Mouse (Mus musculus) forebrain, embryonic 16.5 days (tissue): ENCODE results near the gene Cipc. TPM values are rescaled to one million over a fixed set of nuclear protein-coding genes. Genes with fewer than 3 reads are reported as not detected.

Source experiments
- ATAC-seq: fragments of 200-750 bp; cut with Nextera tagmentation; 2 replicates; pipeline ENCODE4 v1.8.0; 2017; ENCODE audit warnings: mild to moderate bottlenecking, moderate library complexity
- H3K27ac ChIP-seq: fragments of 300-500 bp; sonication (generic); 2 replicates; pipeline ENCODE4 v1.5.1; 2014; ENCODE audit warnings: low read length, control low read depth
- H3K27me3 ChIP-seq: fragments of 300-500 bp; sonication (generic); replicated peaks from 2 replicates; pipeline ENCODE4 v1.6.1; 2014; ENCODE audit warnings: low read length; ENCODE audit not compliant: control insufficient read depth, insufficient read depth
- H3K36me3 ChIP-seq: fragments of 300-500 bp; sonication (generic); 2 replicates; pipeline ENCODE4 v1.6.1; 2014; ENCODE audit not compliant: control insufficient read depth, insufficient read depth
- H3K4me1 ChIP-seq: fragments of 300-500 bp; sonication (generic); replicated peaks from 2 replicates; pipeline ENCODE4 v1.6.1; 2014; ENCODE audit warnings: low read length; ENCODE audit not compliant: control insufficient read depth, insufficient read depth
- H3K4me2 ChIP-seq: fragments of 300-500 bp; sonication (generic); 2 replicates; pipeline ENCODE4 v1.6.1; 2014; ENCODE audit warnings: mild to moderate bottlenecking, low read length, control low read depth
- H3K4me3 ChIP-seq: fragments of 300-500 bp; sonication (generic); replicated peaks from 2 replicates; pipeline ENCODE4 v1.5.1; 2014; ENCODE audit warnings: mild to moderate bottlenecking, low read length, control low read depth
- H3K9ac ChIP-seq: fragments of 300-500 bp; sonication (generic); replicated peaks from 2 replicates; pipeline ENCODE4 v1.6.1; 2014; ENCODE audit warnings: low read depth, low read length, control low read depth
- H3K9me3 ChIP-seq: fragments of 300-500 bp; sonication (generic); 2 replicates; pipeline ENCODE4 v1.6.1; 2016; ENCODE audit warnings: low read length; ENCODE audit not compliant: control insufficient read depth
- WGBS: fragments of 180-500 bp; shearing (Covaris S2); extraction: QIAGEN DNeasy Blood & Tissue Kit; methylation state at CpG from one replicate; pipeline ENCODE4 v1.1.7; 2014; 5-methylcytosine and 5-hydroxymethylcytosine counted together
- polyA plus RNA-seq: library from polyadenylated mRNA; unstranded; fragments of >200 nt; fragmentation: Nextera tagmentation; extraction: Ambion mirVana; gene quantifications from 2 replicates; pipeline ENCODE4 v1.2.1, GENCODE M21; 2015

The Cipc gene
- polyA plus RNA-seq, 1 experiment from 2014 or later: 62.7 TPM

DNA sequence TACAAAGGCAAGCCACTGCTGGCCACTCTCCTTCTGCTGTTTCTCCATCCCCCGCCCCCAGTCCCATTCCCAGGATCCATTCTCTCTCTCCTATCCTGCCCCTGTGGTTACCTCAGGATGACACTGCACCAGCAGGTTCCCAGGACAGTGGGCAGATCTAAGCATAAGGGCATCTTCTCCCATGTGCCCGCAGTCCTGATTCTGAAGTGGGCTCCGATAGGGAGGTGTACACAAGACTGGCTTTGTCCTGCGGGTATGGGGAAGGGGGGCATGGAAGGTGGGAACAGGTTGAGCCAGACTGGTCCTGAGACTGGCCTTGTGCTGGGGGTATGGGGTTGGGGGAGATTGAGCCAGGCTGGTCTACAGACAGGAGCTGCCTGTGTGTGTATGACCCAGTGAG, 57.8 kb downstream of the Cipc start:
- H3K36me3 ChIP-seq: no peaks in the 10 kb centered on the region
- no peaks in the 10 kb centered on the region for H3K27me3 ChIP-seq
- H3K27ac ChIP-seq: no peak overlapping the region
- H3K9me3 ChIP-seq: no peaks in the 10 kb centered on the region
- WGBS: 92% methylated on average over 4 of the region's 4 CpGs
- no peak overlapping the region for H3K9ac ChIP-seq
- H3K4me2 ChIP-seq: no peak overlapping the region
- no peak for ATAC-seq
- H3K4me3 ChIP-seq: no peak overlapping the region
- H3K4me1 ChIP-seq: no peaks in the 10 kb centered on the region; the same call in 1 of the 2 replicates

Other genes with a start within 250 kb of the Cipc start
- 9.2 and 10.6 TPM in 2 replicates for gene Angel1, start 220.6 kb upstream of the Cipc start, polyA plus RNA-seq
- not detected in 2 replicates for gene Lrrc74a, start 212.7 kb upstream of the Cipc start, polyA plus RNA-seq
- 67.0 and 74.0 TPM in 2 replicates for gene Irf2bpl, start 62.2 kb upstream of the Cipc start, polyA plus RNA-seq
- 5.2 and 9.4 TPM in 2 replicates for gene Zdhhc22, start 43.4 kb downstream of the Cipc start, polyA plus RNA-seq
- gene Tmem63c, start 74.3 kb downstream of the Cipc start, polyA plus RNA-seq: 6.4 and 11.2 TPM in 2 replicates
- 2.2 and 3.7 TPM in 2 replicates for gene Ngb, start 155.5 kb downstream of the Cipc start, polyA plus RNA-seq
- gene Gstz1, start 200.1 kb downstream of the Cipc start, polyA plus RNA-seq: 26.8 and 30.0 TPM in 2 replicates
- gene Pomt2, start 200.9 kb downstream of the Cipc start, polyA plus RNA-seq: 12.7 and 13.4 TPM in 2 replicates